Mouse (Mus musculus) spleen, adult 12 weeks (tissue): ENCODE measurements around the gene Hspb9.
A peak's percentile ranks its signal among the peaks of the same experiment; 100 is the strongest.

ENCODE experiments used
- DNase-seq: peaks from one replicate; pipeline ENCODE4 v3.0.0; 2022; ENCODE audit warnings: low spot score

The Hspb9 gene

DNA sequence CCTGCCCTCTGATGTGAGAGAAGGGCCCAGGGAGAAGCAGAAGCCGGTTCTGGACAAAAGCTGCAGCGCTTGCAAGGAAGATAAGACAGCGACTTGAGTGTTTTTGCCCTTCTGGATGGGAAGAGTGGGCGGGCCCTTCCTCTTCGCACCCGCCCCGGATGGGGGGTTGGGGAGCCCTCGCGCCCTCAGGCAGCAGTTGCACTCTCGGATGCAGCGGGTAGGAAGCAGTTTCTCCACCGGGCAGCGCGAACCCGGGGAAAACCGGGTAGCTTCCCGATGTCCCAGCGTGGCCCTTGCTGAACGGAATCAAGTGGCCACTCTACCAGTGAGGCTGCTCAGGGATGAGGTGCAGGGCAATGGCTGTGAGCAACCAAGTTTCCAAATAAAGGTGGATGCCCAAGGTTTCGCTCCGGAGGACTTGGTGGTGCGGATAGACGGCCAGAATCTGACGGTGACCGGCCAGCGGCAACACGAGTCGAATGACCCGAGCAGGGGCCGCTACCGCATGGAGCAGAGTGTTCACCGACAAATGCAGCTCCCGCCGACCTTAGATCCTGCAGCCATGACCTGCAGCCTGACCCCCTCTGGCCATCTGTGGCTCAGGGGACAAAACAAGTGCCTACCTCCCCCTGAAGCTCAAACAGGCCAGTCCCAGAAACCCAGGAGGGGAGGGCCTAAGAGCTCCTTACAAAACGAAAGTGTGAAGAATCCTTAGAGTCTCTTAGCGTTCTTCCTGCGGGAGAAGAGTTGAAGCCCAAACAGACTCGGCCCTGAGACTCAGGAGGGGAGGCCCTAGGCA, at the start of gene Hspb9:
Gene Hspb9 (plus strand): TSS at position 116 of the 799 bp plus-strand sequence.
- DNase-seq, result peak; percentile 60

DNA sequence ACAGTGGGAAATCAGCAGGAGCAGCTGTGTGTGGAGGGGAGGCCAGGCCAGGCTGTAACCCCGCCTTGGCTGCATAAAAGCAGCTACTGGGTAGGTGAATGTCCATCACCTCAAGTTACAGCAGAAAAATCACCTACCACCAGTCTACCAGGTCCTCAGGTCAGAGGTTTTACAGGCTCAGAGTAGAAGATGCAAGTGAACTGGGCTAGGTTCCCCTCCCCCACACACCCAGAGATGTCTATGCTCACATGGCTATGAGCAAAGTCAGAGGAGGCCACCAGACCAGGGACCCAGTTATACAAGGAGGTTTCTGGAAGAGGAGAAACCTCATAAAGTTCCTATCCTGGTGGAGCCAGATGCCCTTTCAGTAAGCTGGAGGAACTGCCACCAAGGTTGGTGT, 42.6 kb upstream of the Hspb9 start:
- no peak for DNase-seq

DNA sequence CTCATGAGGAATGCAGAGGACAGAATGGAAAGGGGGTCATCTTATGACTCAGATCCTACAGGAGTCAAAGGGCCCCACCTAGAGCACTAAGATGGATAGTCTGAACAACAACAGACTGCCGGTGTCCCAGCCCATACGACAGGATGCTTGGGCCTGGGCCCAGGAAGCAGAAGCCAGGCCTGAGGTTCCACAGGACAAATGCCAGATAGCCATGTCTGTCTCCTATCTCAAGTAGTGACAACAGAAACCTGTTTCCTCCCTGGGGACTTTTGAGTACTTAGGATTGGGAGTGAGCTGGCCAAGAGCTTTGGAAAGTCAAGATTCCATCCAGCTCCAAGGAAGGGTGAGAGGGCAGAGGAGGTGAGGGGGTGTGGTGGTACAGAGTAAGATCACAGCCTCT, 41.7 kb upstream of the Hspb9 start:
- DNase-seq, result no peak

DNA sequence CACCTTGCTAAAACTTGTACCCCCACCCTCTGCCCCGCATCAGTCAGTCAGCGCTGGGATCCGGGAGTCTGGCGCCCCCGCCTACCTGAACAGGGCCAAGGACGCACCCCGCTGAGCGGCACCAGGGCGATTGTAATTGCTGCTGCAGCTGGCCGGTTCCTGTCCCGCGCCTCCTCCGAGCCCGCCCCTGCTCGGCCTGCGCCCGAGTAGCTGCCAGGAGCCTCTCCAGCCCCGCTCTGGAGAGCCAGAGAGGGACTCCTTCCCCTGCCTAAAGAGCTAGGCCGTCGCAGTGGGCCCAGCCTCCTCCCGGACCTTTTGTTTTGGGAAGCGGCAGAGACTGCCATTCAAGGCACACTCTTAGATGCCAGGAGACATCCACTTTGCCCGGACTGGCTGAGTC, 40.5 kb upstream of the Hspb9 start:
- no peak for DNase-seq

DNA sequence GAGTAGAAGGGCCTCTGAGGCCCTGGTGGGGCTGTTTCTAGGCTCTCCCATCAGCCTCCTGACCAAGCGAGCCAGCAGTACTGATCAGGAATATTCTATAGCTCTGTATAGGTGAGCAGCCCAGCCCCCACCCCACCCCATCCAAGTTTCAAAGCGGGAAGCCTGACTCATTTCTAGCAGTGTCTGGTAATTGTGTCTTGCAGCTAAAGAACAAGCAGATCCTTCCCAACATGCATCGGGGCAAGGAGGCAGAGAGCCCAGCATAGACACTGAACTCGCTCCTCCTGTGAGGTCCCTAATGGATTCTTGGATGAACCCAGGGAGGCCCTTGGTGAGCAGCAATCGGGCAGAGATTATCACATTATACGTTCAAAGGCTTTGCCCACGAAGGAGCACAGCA, 35.8 kb upstream of the Hspb9 start:
- DNase-seq, result no peak

DNA sequence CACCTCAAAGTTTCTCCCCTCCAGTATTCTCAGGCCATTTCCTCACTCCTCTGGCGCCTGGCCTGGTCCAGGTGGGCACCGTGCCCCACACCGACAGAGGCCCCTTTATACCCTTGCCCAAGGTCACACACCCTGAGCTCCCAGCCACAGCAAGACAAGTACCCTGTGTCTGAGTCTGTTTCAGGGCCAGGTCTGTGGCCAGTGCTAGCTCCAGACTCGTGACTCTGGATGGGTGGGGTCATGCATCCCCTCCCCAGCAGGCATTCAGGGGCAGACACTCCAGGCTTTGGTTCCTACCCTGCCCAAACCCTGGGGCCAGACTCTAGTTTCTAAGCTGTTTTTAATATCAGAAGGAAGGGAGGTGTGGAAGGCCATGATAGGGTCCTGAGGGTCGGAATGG, 31.8 kb upstream of the Hspb9 start:
- DNase-seq, result no peak

GRCm38 (mm10) chr11:100682526-100682925, 31.1 kb upstream of the Hspb9 start:
- DNase-seq, result no peak

DNA sequence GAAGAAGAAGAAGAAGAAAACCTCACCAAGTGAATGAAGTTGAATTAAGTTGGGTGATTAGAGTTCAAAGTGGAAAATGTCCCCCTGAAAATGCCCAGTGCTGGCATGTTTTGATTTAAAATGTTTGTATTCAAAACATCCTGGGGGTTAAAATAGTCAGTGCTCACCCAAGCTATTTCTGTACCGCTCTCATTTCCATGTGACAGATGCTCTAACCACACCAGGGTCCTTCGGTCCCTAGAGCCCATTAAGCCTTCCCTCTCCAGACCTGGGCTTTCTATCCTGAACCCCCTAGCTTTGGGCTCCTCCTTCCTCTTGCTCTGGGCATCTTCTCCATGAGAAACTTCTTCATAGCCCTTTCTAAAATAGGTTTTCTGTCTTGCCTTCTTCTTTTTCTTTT, 29.6 kb upstream of the Hspb9 start:
- DNase-seq, result no peak

GRCm38 (mm10) chr11:100685371-100685770, 28.3 kb upstream of the Hspb9 start:
- DNase-seq, result no peak

DNA sequence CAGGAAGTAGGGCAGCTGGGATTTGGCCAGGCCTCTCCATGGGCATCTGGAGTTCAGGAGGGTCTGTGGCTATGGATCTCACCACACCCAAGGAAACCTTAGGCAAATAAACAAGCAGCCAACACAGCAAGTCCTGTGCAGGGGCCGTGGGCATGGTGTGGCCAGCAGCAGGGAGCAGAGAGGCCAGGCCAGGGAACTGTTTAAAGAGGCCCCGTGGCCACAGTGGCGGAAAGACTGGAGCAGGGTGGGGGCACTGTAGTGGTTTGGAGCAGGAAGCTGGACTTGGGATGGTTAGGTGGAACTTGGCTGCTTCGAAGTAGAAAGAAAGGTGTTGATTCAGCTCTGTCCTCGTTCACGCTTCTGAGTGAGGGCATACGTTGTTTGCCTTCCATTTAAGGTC, 26.4 kb upstream of the Hspb9 start:
- no peak for DNase-seq

DNA sequence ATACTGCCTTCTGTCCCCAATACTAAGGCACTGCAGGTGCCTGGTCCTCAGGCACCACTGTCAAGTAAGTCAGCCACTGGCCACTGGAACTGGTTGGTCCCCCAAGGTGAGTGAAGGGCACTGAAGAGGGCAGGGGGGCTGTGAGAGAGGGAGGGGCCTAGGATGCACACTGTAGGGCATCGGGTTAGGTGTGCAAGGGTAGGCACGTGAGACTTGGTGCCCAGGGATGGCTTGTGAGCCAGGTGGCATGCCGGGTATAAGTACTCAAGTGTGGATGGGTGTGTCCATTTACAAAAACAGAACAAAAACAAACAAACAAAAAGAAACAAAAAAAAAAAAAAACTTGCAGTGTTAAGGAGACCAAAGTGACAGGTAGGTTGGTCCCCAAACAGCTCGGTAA, 25.2 kb upstream of the Hspb9 start:
- DNase-seq, result no peak

- DNase-seq, result no peak
Measured at GRCm38 (mm10) chr11:100690389-100690788, 23.3 kb upstream of the Hspb9 start.

GRCm38 (mm10) chr11:100692164-100692616, 21.5 kb upstream of the Hspb9 start, which contains the start of gene Zfp385c:
TSS of gene Zfp385c (minus strand) at chr11:100692455.
- no peak for DNase-seq

- no peak for DNase-seq
Measured at GRCm38 (mm10) chr11:100693154-100693553, 20.5 kb upstream of the Hspb9 start.

- peak; percentile 55 for DNase-seq
Measured at GRCm38 (mm10) chr11:100694926-100695325, 18.7 kb upstream of the Hspb9 start.

GRCm38 (mm10) chr11:100697921-100698320, 15.7 kb upstream of the Hspb9 start:
- no peak for DNase-seq

DNA sequence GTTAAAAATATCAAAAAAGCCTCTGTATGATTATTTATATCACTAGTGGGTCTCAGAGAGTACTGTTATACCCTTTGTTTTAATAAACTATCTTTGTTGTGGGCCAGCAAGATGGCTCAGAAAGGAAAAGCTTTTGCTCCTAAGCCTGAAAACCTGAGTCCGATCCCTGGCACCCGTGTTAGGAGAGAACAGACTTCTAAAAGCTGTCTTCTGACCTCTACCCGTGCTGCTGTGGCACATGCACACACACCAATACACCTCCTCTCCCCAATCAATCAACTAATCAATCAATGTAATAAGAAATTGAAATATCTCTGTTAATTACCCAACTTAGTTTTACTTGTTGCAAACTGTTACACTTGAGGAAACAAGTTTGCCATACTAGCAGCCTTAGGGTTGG, 12.9 kb upstream of the Hspb9 start:
- no peak for DNase-seq

DNA sequence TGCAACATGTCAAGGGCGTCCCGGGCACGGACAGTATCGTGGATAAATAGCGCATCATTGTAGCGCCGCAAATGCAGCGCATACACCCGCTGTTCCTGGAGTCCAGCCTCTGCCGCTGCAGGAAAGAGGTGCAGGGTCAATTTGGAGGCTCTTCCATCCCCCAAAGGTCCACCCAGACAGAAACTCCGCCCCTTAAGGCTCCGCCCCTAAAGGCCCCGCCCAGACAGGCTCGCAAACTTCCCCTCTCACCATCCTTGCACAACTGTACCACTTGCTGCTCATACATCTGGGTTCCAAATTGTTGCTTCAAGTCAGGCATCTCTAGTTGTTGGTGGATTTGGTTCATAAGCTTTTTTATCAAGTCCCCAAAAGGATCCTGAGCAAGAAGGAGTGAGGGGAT, 12.3 kb upstream of the Hspb9 start:
- no peak for DNase-seq

DNA sequence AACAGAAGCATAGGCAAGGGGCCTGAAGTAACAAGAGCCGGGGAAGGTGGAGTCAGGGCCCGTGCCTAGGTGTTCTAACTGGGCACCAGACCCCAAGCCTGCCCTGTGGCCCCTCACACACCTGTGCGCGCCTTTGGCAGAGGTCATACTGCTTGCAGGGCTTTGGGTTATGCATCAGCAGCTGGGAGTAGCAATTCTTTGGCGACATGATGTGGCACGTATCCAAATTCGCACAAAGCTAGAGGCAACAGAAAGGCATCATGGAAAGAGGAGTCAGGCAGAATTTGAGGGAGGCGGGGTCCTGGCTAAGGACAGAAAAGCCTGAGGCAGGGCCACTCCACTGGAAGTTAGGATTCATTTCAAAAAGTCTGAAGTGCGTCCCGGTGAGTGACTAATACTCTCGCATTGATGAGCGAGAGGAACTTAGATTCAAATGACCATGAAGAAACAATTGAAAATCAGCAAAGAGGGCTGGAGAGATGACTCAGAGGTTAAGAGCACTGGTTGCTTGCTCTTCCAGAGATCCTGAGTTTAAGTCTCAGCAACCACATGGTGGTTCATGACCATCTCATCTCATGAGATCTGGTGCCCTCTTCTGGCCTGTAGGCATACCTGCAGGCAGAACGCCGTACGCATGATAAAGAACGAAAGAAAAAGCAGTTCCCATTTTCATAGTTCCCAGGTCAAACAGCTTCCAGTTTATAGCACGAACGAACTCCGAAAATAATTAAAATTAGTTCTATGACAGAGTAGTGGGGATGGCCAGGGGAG, 11.4 kb upstream of the Hspb9 start:
- peak; percentile 55 for DNase-seq

GRCm38 (mm10) chr11:100702906-100703305, 10.7 kb upstream of the Hspb9 start:
- DNase-seq, result no peak

GRCm38 (mm10) chr11:100703366-100703765, 10.3 kb upstream of the Hspb9 start:
- DNase-seq, result no peak

DNA sequence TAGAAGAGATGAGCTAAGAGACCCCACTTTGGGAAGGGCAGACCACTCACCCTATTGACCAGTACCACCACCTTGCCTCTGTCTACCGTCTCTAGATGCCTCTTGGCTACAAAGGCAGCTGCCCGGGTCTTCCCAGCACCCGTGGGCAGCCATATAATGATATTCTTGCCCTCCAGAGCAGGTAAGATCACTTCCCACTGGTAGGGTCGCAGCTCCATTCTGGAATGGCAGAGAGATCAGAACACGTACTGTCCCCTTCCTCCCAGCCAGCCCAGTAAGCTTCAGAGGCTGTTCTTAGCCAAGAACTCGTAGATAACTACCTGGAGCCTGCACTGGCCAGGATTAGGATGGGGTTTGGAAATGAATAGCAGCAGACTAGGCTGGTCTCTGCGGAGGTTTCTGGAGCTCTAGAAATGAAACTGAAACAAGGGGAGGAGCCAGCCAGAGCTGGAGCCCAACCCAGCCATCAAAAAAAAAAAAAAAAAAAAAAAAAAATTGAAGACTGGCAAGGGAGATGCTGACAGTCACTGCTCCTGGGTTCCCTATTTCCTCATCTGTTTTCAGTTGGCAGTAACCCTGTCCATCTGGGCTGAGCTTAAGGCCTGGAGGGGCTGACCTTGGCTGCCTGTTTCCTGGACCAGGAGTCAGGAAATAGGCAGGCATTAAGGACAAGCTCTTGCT, 9.7 kb upstream of the Hspb9 start, which contains the start of gene Dhx58:
Gene Dhx58 (minus strand): TSS at position 421 of the 681 bp plus-strand sequence.
- DNase-seq, result peak; percentile 33
